Comparison of ENCODE assay signal across 9 mouse cellular contexts in genomic region chr4:152663482-152663881, GRCm38 (mm10).
DNase-seq lines count a peak whose midpoint lies in the region; ATAC-seq and TF ChIP-seq lines count a peak whose summit lies in the region.
"Had no signal": no experiment of that assay in that cellular context is flagged by ENCODE, and none has a peak within 500 bp of the region (broad histone marks: within the 10 kb centered on the region; RNA-seq: fewer than 3 reads in every experiment).

No protein-coding gene starts in this region.

- H3K27ac ChIP-seq in forebrain, postnatal 0 days (ENCODE audit: low read depth, low read length), result no peak overlapping the region
- H3K27ac ChIP-seq in forebrain, embryonic 15.5 days (replicated peaks), result no peak overlapping the region
- H3K27ac ChIP-seq in lung, postnatal 0 days (ENCODE audit: low read length), result no peak overlapping the region
- no peak overlapping the region for H3K27ac ChIP-seq in testis, adult 2 months (ENCODE audit: control insufficient read depth, insufficient read depth, low read depth, low read length)
- H3K27ac ChIP-seq: macrophage had no signal

- H3K36me3 ChIP-seq in forebrain, postnatal 0 days (ENCODE audit: insufficient read depth), result no peaks in the 10 kb centered on the region
- H3K36me3 ChIP-seq in forebrain, embryonic 15.5 days, result no peaks in the 10 kb centered on the region
- no peaks in the 10 kb centered on the region for H3K36me3 ChIP-seq in lung, postnatal 0 days (ENCODE audit: insufficient read depth, low read length)
- no peaks in the 10 kb centered on the region for H3K36me3 ChIP-seq in testis, adult 2 months (ENCODE audit: control insufficient read depth, insufficient read depth, low read length)

- TF ChIP-seq CTCF in forebrain, postnatal 0 days (IDR thresholded peaks at IDR 0.05; ENCODE audit: low read depth), result peak; percentile 64
- TF ChIP-seq CTCF in lung, postnatal 0 days (IDR thresholded peaks at IDR 0.05), result peak; percentile 57
- TF ChIP-seq CTCF in brain, embryonic 14.5 days (IDR thresholded peaks at IDR 0.05; ENCODE audit: borderline replicate concordance, extremely low read depth, insufficient read depth, insufficient read length), result peak; percentile 64; the same call in 1 of the 2 replicates
- TF ChIP-seq CTCF in testis, adult 2 months (IDR thresholded peaks at IDR 0.05; ENCODE audit: control insufficient read depth, insufficient read depth, insufficient replicate concordance, low read depth, low read length), result peak; percentile 96

- H3K9ac ChIP-seq in forebrain, postnatal 0 days, result no peak overlapping the region
- H3K9ac ChIP-seq in forebrain, embryonic 15.5 days (replicated peaks), result no peak overlapping the region
- no peak overlapping the region for H3K9ac ChIP-seq in lung, postnatal 0 days (replicated peaks; ENCODE audit: low read depth)

- TF ChIP-seq POLR2A in brain, embryonic 14.5 days (IDR thresholded peaks at IDR 0.05; ENCODE audit: borderline replicate concordance, extremely low read depth, insufficient read depth, insufficient read length, poor library complexity, severe bottlenecking), result no peak
- no peak for TF ChIP-seq POLR2A in testis, adult 2 months (IDR thresholded peaks at IDR 0.05; ENCODE audit: control insufficient read depth, low read depth, low read length)

- H3K4me1 ChIP-seq in forebrain, postnatal 0 days (ENCODE audit: insufficient read depth), result no peaks in the 10 kb centered on the region
- no peaks in the 10 kb centered on the region for H3K4me1 ChIP-seq in forebrain, embryonic 15.5 days
- no peaks in the 10 kb centered on the region for H3K4me1 ChIP-seq in lung, postnatal 0 days (ENCODE audit: insufficient read depth, low read depth, low read length)
- peaks cover 3% of the 10 kb centered on the region; the same call in 1 of the 2 replicates for H3K4me1 ChIP-seq in testis, adult 2 months (ENCODE audit: control insufficient read depth, insufficient read depth, low read length)

- no peak overlapping the region for H3K4me3 ChIP-seq in forebrain, postnatal 0 days (ENCODE audit: low read depth, low read length)
- H3K4me3 ChIP-seq in forebrain, embryonic 15.5 days, result no peak overlapping the region
- H3K4me3 ChIP-seq in lung, postnatal 0 days (ENCODE audit: low read depth, low read length), result no peak overlapping the region
- H3K4me3 ChIP-seq in testis, adult 2 months (ENCODE audit: control insufficient read depth, low read depth, low read length), result peak overlapping the region; percentile 53

- no peaks in the 10 kb centered on the region for H3K27me3 ChIP-seq in forebrain, postnatal 0 days (ENCODE audit: insufficient read depth, low read length)
- H3K27me3 ChIP-seq in forebrain, embryonic 15.5 days, result no peaks in the 10 kb centered on the region
- H3K27me3 ChIP-seq in lung, postnatal 0 days (replicated peaks; ENCODE audit: insufficient read depth, low read length), result no peaks in the 10 kb centered on the region
- no peaks in the 10 kb centered on the region for H3K27me3 ChIP-seq in testis, adult 2 months (ENCODE audit: control insufficient read depth, insufficient read depth, low read length)

- DNase-seq in forebrain, postnatal 0 days, result no peak
- DNase-seq in lung, postnatal 0 days (ENCODE audit: low spot score), result no peak
- DNase-seq in lung, postnatal 25 days (ENCODE audit: low spot score), result no peak
- no peak for DNase-seq in brain, embryonic 14.5 days (ENCODE audit: low read depth)
- DNase-seq in gastrocnemius, adult 18-20 months (ENCODE audit: low spot score), result no peak
- DNase-seq in frontal cortex, postnatal 10 days (ENCODE audit: low spot score in 2 of 2), result no peak

- H3K4me2 ChIP-seq in forebrain, postnatal 0 days (ENCODE audit: low read depth), result no peak overlapping the region
- H3K4me2 ChIP-seq in forebrain, embryonic 15.5 days (replicated peaks), result no peak overlapping the region
- no peak overlapping the region for H3K4me2 ChIP-seq in lung, postnatal 0 days (replicated peaks; ENCODE audit: low read depth, low read length)

- TF ChIP-seq EP300 in lung, postnatal 0 days (IDR thresholded peaks at IDR 0.05), result no peak

- H3K9me3 ChIP-seq in forebrain, postnatal 0 days (ENCODE audit: low read length), result no peaks in the 10 kb centered on the region
- H3K9me3 ChIP-seq in forebrain, embryonic 15.5 days, result no peaks in the 10 kb centered on the region
- H3K9me3 ChIP-seq in lung, postnatal 0 days (ENCODE audit: low read length), result no peaks in the 10 kb centered on the region

- 43% methylated on average over 8 of the region's 8 CpGs for WGBS in forebrain, postnatal 0 days
- 43% methylated on average over 8 of the region's 8 CpGs for WGBS in forebrain, embryonic 15.5 days
- WGBS in lung, postnatal 0 days, result 38% methylated on average over 8 of the region's 8 CpGs

- ATAC-seq in forebrain, postnatal 0 days, result no peak
- no peak for ATAC-seq in forebrain, embryonic 15.5 days (replicated peaks)
- no peak for ATAC-seq in lung, postnatal 0 days
